Mouse (Mus musculus): ENCODE data around the gene Sh2d7. TPM values are rescaled to one million over a fixed set of nuclear protein-coding genes. Genes with fewer than 3 reads are reported as not detected.
A peak's percentile ranks its signal among the peaks of the same experiment; 100 is the strongest.

The Sh2d7 gene
- polyA plus RNA-seq, 1 experiment from 2014 or later: not detected

DNA sequence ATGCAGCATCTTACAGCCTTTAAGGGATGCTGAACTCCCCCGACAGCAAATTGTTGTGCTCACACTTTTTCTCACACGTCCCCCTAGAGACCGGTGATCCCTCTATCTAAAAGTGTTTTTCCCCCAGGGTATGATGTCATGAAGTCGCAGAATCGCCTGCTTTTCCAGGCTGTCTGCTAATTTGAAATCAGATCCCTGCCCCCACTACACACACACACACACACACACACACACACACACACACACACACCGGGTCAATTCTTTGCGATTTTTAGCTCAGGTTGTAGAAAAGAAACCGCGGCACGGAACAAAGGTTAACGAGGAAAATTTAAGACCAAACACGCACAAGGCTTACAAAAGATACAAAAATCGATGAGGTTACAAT is 36.7 kb upstream of the Sh2d7 start:
- WGBS: 8% methylated on average over 13 of the region's 13 CpGs
- no peak for ATAC-seq (ENCODE audit: insufficient number of reproducible peaks, insufficient read depth, low FRiP score, low read depth)

GRCm38 (mm10) chr9:54502873-54503272 is 35.9 kb upstream of the Sh2d7 start:
- ATAC-seq (ENCODE audit: insufficient number of reproducible peaks, insufficient read depth, low FRiP score, low read depth): no peak
- WGBS: 18% methylated on average over 11 of the region's 12 CpGs
- Histone ChIP-seq H3K36me3 (ENCODE audit: control insufficient read depth, insufficient read depth, low read length) (no peaks in the 10 kb centered on the region), H3K4me1 (ENCODE audit: control insufficient read depth in 2 of 2, insufficient read depth in 2 of 2, low read length in 2 of 2) (peaks cover 0 to 2% of the 10 kb centered on the region in 2 experiments; a peak in 2 of 4 replicates), H3K27ac (replicated peaks in 1 of 2; ENCODE audit: control insufficient read depth in 1 of 2, insufficient read depth in 1 of 2, low read depth in 2 of 2, low read length in 2 of 2) (no peak overlapping the region), H3K27me3 (ENCODE audit: control insufficient read depth, insufficient read depth, low read length) (peaks cover 6% of the 10 kb centered on the region), H3K9me3 (ENCODE audit: control insufficient read depth, low read length) (no peaks in the 10 kb centered on the region), H3K4me2 (ENCODE audit: low read length) (peak overlapping the region; percentile 94), H3K9ac (ENCODE audit: low read length) (no peak overlapping the region), H3K4me3 (ENCODE audit: control insufficient read depth in 1 of 2, insufficient read depth in 1 of 2, low read depth in 1 of 2, low read length in 2 of 2) (0 out of 4 replicates have a peak overlapping the region, but pooled peaks of 1 of the 2 experiments have one; percentile 1)

More for the DNA sequence above, 36.7 kb upstream of the Sh2d7 start:
- H3K4me3 ChIP-seq (ENCODE audit: control insufficient read depth in 1 of 2, insufficient read depth in 1 of 2, low read depth in 1 of 2, low read length in 2 of 2): peak overlapping the region; percentile 62 to 63
- peaks cover 0 to 2% of the 10 kb centered on the region in 2 experiments; a peak in 2 of 4 replicates for H3K4me1 ChIP-seq (ENCODE audit: control insufficient read depth in 2 of 2, insufficient read depth in 2 of 2, low read length in 2 of 2)
- H3K27ac ChIP-seq (replicated peaks in 1 of 2; ENCODE audit: control insufficient read depth in 1 of 2, insufficient read depth in 1 of 2, low read depth in 2 of 2, low read length in 2 of 2): no peak overlapping the region
- no peaks in the 10 kb centered on the region for H3K9me3 ChIP-seq (ENCODE audit: control insufficient read depth, low read length)
- H3K4me2 ChIP-seq (ENCODE audit: low read length): peak overlapping the region; percentile 94
- H3K36me3 ChIP-seq (ENCODE audit: control insufficient read depth, insufficient read depth, low read length): no peaks in the 10 kb centered on the region
- peak overlapping the region; percentile 83 for H3K9ac ChIP-seq (ENCODE audit: low read length)
- H3K27me3 ChIP-seq (ENCODE audit: control insufficient read depth, insufficient read depth, low read length): peaks cover 6% of the 10 kb centered on the region

GRCm38 (mm10) chr9:54515991-54516390 is 22.8 kb upstream of the Sh2d7 start:
- Histone ChIP-seq H3K36me3 (ENCODE audit: control insufficient read depth, insufficient read depth, low read length) (no peaks in the 10 kb centered on the region), H3K27ac (replicated peaks in 1 of 2; ENCODE audit: control insufficient read depth in 1 of 2, insufficient read depth in 1 of 2, low read depth in 2 of 2, low read length in 2 of 2) (no peak overlapping the region), H3K4me3 (ENCODE audit: control insufficient read depth in 1 of 2, insufficient read depth in 1 of 2, low read depth in 1 of 2, low read length in 2 of 2) (no peak overlapping the region), H3K9ac (ENCODE audit: low read length) (no peak overlapping the region), H3K4me1 (ENCODE audit: control insufficient read depth in 2 of 2, insufficient read depth in 2 of 2, low read length in 2 of 2) (no peaks in the 10 kb centered on the region), H3K9me3 (ENCODE audit: control insufficient read depth, low read length) (no peaks in the 10 kb centered on the region), H3K27me3 (ENCODE audit: control insufficient read depth, insufficient read depth, low read length) (no peaks in the 10 kb centered on the region), H3K4me2 (ENCODE audit: low read length) (no peak overlapping the region)
- no peak for ATAC-seq (ENCODE audit: insufficient number of reproducible peaks, insufficient read depth, low FRiP score, low read depth)
- WGBS: 85% methylated on average over 2 of the region's 2 CpGs

GRCm38 (mm10) chr9:54518921-54519320 is 19.9 kb upstream of the Sh2d7 start:
- no peak overlapping the region for H3K4me2 ChIP-seq (ENCODE audit: low read length)
- 54% methylated on average over 7 of the region's 7 CpGs for whole genome bisulfite sequencing
- no peaks in the 10 kb centered on the region; the same call in 1 of the 2 replicates for H3K27me3 ChIP-seq (ENCODE audit: control insufficient read depth, insufficient read depth, low read length)
- H3K4me1 ChIP-seq (ENCODE audit: control insufficient read depth in 2 of 2, insufficient read depth in 2 of 2, low read length in 2 of 2): no peaks in the 10 kb centered on the region
- ATAC-seq (ENCODE audit: insufficient number of reproducible peaks, insufficient read depth, low FRiP score, low read depth): no peak
- H3K27ac ChIP-seq (replicated peaks in 1 of 2; ENCODE audit: control insufficient read depth in 1 of 2, insufficient read depth in 1 of 2, low read depth in 2 of 2, low read length in 2 of 2): no peak overlapping the region
- H3K4me3 ChIP-seq (ENCODE audit: control insufficient read depth in 1 of 2, insufficient read depth in 1 of 2, low read depth in 1 of 2, low read length in 2 of 2): no peak overlapping the region
- no peaks in the 10 kb centered on the region for H3K36me3 ChIP-seq (ENCODE audit: control insufficient read depth, insufficient read depth, low read length)
- H3K9ac ChIP-seq (ENCODE audit: low read length): no peak overlapping the region
- H3K9me3 ChIP-seq (ENCODE audit: control insufficient read depth, low read length): no peaks in the 10 kb centered on the region

GRCm38 (mm10) chr9:54520286-54520685 is 18.5 kb upstream of the Sh2d7 start:
- Histone ChIP-seq H3K4me1 (ENCODE audit: control insufficient read depth in 2 of 2, insufficient read depth in 2 of 2, low read length in 2 of 2) (no peaks in the 10 kb centered on the region), H3K27ac (replicated peaks in 1 of 2; ENCODE audit: control insufficient read depth in 1 of 2, insufficient read depth in 1 of 2, low read depth in 2 of 2, low read length in 2 of 2) (no peak overlapping the region), H3K36me3 (ENCODE audit: control insufficient read depth, insufficient read depth, low read length) (no peaks in the 10 kb centered on the region), H3K9ac (ENCODE audit: low read length) (no peak overlapping the region), H3K27me3 (ENCODE audit: control insufficient read depth, insufficient read depth, low read length) (no peaks in the 10 kb centered on the region; the same call in 1 of the 2 replicates), H3K4me2 (ENCODE audit: low read length) (no peak overlapping the region), H3K9me3 (ENCODE audit: control insufficient read depth, low read length) (no peaks in the 10 kb centered on the region), H3K4me3 (ENCODE audit: control insufficient read depth in 1 of 2, insufficient read depth in 1 of 2, low read depth in 1 of 2, low read length in 2 of 2) (no peak overlapping the region)
- 78% methylated on average over 4 of the region's 4 CpGs for WGBS
- ATAC-seq (ENCODE audit: insufficient number of reproducible peaks, insufficient read depth, low FRiP score, low read depth): no peak

DNA sequence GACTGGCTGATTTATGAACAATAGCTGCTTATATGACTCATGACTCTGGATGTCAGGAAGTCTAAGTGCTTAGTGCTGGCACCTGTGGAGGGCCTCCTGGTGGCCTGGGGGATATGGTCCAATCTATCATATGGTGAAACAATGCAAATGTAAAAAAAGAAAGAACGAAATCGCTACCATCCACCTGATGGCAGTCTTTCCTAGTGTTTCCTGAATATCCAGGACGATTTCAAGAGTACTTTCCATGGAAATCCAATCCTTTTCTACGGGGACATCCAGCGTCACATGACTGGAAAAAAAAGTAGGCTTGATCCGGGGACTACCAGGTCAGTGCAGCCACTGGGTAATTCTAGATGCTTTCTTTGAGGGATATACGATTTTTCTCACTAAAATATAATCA is 11.1 kb upstream of the Sh2d7 start:
- 62% methylated on average over 7 of the region's 7 CpGs for WGBS
- H3K9me3 ChIP-seq (ENCODE audit: control insufficient read depth, low read length): no peaks in the 10 kb centered on the region
- no peak overlapping the region for H3K4me2 ChIP-seq (ENCODE audit: low read length)
- no peaks in the 10 kb centered on the region for H3K36me3 ChIP-seq (ENCODE audit: control insufficient read depth, insufficient read depth, low read length)
- no peaks in the 10 kb centered on the region; the same call in 1 of the 2 replicates for H3K27me3 ChIP-seq (ENCODE audit: control insufficient read depth, insufficient read depth, low read length)
- H3K4me3 ChIP-seq (ENCODE audit: control insufficient read depth in 1 of 2, insufficient read depth in 1 of 2, low read depth in 1 of 2, low read length in 2 of 2): no peak overlapping the region
- ATAC-seq (ENCODE audit: insufficient number of reproducible peaks, insufficient read depth, low FRiP score, low read depth): no peak
- H3K4me1 ChIP-seq (ENCODE audit: control insufficient read depth in 2 of 2, insufficient read depth in 2 of 2, low read length in 2 of 2): no peaks in the 10 kb centered on the region
- no peak overlapping the region for H3K27ac ChIP-seq (replicated peaks in 1 of 2; ENCODE audit: control insufficient read depth in 1 of 2, insufficient read depth in 1 of 2, low read depth in 2 of 2, low read length in 2 of 2)
- no peak overlapping the region for H3K9ac ChIP-seq (ENCODE audit: low read length)

DNA sequence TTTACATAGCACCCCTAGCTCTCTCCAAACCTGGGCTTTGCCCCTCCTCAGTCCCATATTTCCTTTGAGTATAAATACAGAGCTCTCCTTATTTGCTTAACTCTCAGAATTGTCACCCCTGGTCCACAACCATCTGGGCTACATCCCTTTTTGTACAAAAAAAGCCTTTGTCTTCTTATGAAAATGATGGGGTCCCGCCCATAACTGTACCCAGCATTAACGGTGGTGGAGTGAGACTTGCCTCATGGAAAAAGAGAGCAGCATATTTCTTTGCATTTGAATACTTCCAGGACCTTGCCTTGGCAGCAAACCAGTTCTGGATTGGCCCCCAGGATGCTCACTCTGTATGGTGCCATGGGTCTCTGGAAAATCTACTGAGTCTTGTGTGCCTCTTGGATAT is 8.8 kb upstream of the Sh2d7 start:
- Histone ChIP-seq H3K4me2 (ENCODE audit: low read length) (no peak overlapping the region), H3K4me3 (ENCODE audit: control insufficient read depth in 1 of 2, insufficient read depth in 1 of 2, low read depth in 1 of 2, low read length in 2 of 2) (no peak overlapping the region), H3K27me3 (ENCODE audit: control insufficient read depth, insufficient read depth, low read length) (no peaks in the 10 kb centered on the region), H3K9me3 (ENCODE audit: control insufficient read depth, low read length) (no peaks in the 10 kb centered on the region), H3K36me3 (ENCODE audit: control insufficient read depth, insufficient read depth, low read length) (no peaks in the 10 kb centered on the region), H3K27ac (replicated peaks in 1 of 2; ENCODE audit: control insufficient read depth in 1 of 2, insufficient read depth in 1 of 2, low read depth in 2 of 2, low read length in 2 of 2) (no peak overlapping the region), H3K4me1 (ENCODE audit: control insufficient read depth in 2 of 2, insufficient read depth in 2 of 2, low read length in 2 of 2) (no peaks in the 10 kb centered on the region), H3K9ac (ENCODE audit: low read length) (no peak overlapping the region)
- 75% methylated on average over 2 of the region's 2 CpGs for WGBS
- no peak for ATAC-seq (ENCODE audit: insufficient number of reproducible peaks, insufficient read depth, low FRiP score, low read depth)

DNA sequence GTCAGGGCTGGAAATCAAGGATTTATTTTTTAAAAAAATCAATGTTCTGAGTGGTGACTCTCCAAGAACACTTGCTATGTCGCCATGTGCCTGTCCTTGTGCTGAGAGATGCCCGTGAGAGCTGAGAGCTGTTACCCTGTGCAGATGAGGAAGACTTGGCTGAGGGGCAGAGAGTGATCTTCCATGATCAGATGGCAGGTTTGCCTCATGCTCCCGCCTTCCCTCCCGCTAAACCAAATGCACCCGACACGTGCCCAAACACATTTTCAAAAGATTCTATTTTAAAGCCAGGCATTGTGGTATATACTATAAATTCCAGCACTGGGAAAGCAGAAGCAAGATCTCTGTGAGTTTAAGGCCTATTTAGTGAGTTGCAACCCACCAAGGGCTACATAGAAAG is 7.9 kb upstream of the Sh2d7 start:
- no peaks in the 10 kb centered on the region for H3K36me3 ChIP-seq (ENCODE audit: control insufficient read depth, insufficient read depth, low read length)
- H3K4me1 ChIP-seq (ENCODE audit: control insufficient read depth in 2 of 2, insufficient read depth in 2 of 2, low read length in 2 of 2): no peaks in the 10 kb centered on the region
- 84% methylated on average over 6 of the region's 6 CpGs for WGBS
- no peak overlapping the region for H3K4me2 ChIP-seq (ENCODE audit: low read length)
- no peaks in the 10 kb centered on the region for H3K27me3 ChIP-seq (ENCODE audit: control insufficient read depth, insufficient read depth, low read length)
- no peak overlapping the region for H3K9ac ChIP-seq (ENCODE audit: low read length)
- ATAC-seq (ENCODE audit: insufficient number of reproducible peaks, insufficient read depth, low FRiP score, low read depth): no peak
- no peaks in the 10 kb centered on the region for H3K9me3 ChIP-seq (ENCODE audit: control insufficient read depth, low read length)
- no peak overlapping the region for H3K27ac ChIP-seq (replicated peaks in 1 of 2; ENCODE audit: control insufficient read depth in 1 of 2, insufficient read depth in 1 of 2, low read depth in 2 of 2, low read length in 2 of 2)
- H3K4me3 ChIP-seq (ENCODE audit: control insufficient read depth in 1 of 2, insufficient read depth in 1 of 2, low read depth in 1 of 2, low read length in 2 of 2): no peak overlapping the region
